Mouse (Mus musculus): Measurements from ENCODE around the gene Zcchc14. TPM values are rescaled to one million over a fixed set of nuclear protein-coding genes. Genes with fewer than 3 reads are reported as not detected.

Gene Zcchc14
- total RNA-seq, 2 experiments from 2014 or later: 69.6 to 72.8 TPM

- TF ChIP-seq CTCF (IDR thresholded peaks at IDR 0.05): no peak
- peak within 1 kb of the TSS; percentile 61 for H3K4me3 ChIP-seq
- peak within 1 kb of the TSS; percentile 80 for H3K27ac ChIP-seq
- intact Hi-C loops (cut with DNase I): loop anchor here (2.0 kb wide), 1 partner anchor 32 kb away; no protein-coding TSS in a partner anchor
- peak; percentile 92 to 93 for DNase-seq (ENCODE audit: extremely low spot score in 1 of 2, low spot score in 2 of 2)
Observed at GRCm38 (mm10) chr8:121578676-121579451, 73.8 kb downstream of the Zcchc14 start, which contains the start of gene Fbxo31. TSS of gene Fbxo31 (minus strand) at chr8:121578806.

- peak overlapping the region; percentile 61 for H3K4me3 ChIP-seq
- TF ChIP-seq CTCF (IDR thresholded peaks at IDR 0.05): no peak
- H3K27ac ChIP-seq: peak overlapping the region; percentile 80
- intact Hi-C loops (cut with DNase I): loop anchor here (2.0 kb wide), 1 partner anchor 31 kb away; no protein-coding TSS in a partner anchor
- no peak for DNase-seq (ENCODE audit: extremely low spot score in 1 of 2, low spot score in 2 of 2)
Observed at GRCm38 (mm10) chr8:121577751-121578675, 74.7 kb downstream of the Zcchc14 start.

DNA sequence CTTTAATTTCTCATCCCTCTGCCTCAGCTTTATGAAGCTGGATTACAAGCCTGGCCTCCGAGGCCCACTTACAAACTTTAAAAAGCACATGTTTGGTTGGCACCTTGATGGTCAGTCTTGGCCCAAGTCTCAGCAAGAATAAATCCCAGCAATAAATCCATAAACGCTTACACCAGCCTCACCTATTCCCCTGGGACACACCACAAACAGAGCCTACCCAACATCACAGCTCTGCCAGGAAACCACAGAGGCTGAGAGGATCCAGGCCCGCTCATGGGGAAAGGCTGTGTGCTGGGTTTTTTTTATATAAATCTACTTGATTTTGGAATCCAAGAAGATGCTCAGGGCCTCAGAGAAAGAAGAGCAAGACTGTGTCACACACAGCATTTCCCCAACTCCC is 77.0 kb downstream of the Zcchc14 start:
- TF ChIP-seq CTCF (IDR thresholded peaks at IDR 0.05): no peak
- intact Hi-C loops (cut with DNase I): no loop called here
- Histone ChIP-seq H3K27ac (no peak overlapping the region), H3K4me3 (no peak overlapping the region)
- DNase-seq (ENCODE audit: extremely low spot score in 1 of 2, low spot score in 2 of 2): no peak

GRCm38 (mm10) chr8:121573275-121573674 is 79.4 kb downstream of the Zcchc14 start:
- intact Hi-C loops (cut with DNase I): no loop called here
- DNase-seq (ENCODE audit: extremely low spot score in 1 of 2, low spot score in 2 of 2): no peak
- Histone ChIP-seq H3K27ac (no peak overlapping the region), H3K4me3 (no peak overlapping the region)
- no peak; the same call in 1 of the 2 replicates for TF ChIP-seq CTCF (IDR thresholded peaks at IDR 0.05)

DNA sequence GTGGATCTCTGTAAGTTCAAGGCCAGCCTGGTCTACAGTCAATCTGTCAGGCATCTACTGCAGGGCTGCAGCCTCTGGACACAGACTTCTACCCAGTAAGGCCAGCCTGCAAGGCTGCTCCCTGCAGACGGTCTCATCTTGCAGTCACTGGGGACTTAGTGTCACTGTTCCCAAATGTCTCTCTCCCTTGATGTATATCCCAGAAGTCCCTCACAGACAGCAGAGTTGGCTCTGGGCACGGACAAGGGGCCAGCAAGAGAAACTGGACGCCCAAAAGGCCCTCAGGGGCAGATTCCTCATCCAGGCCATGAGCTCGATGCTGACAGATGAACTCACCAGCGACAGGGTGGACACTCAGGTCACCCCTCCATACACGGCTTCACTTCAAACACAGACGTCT is 80.6 kb downstream of the Zcchc14 start:
- intact Hi-C loops (cut with DNase I): no loop called here
- no peak overlapping the region for H3K27ac ChIP-seq
- H3K4me3 ChIP-seq: no peak overlapping the region
- TF ChIP-seq CTCF (IDR thresholded peaks at IDR 0.05): no peak
- no peak for DNase-seq (ENCODE audit: extremely low spot score in 1 of 2, low spot score in 2 of 2)

DNA sequence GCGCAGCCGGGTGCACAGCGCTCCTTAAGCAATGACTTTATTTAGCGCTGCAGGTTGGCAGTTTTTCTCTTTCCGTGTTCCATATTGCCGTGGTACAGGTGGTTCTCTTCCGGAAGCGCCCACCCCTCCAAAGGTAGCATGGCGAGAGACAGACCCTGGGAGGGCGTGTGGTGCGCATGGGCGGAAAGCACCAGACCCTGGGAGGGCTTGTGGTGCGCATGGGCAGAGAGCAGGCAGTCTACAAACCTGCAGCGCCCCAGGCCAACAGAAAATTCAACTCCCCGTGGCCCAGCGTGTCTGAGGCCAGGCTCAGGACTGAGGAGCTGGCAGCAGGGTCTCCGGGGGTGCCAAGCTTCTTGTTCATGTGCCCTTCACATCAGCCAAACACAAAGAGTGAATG is 81.9 kb downstream of the Zcchc14 start:
- H3K4me3 ChIP-seq: no peak overlapping the region
- DNase-seq (ENCODE audit: extremely low spot score in 1 of 2, low spot score in 2 of 2): no peak
- TF ChIP-seq CTCF (IDR thresholded peaks at IDR 0.05): no peak
- peak overlapping the region; percentile 76 for H3K27ac ChIP-seq
- intact Hi-C loops (cut with DNase I): no loop called here

DNA sequence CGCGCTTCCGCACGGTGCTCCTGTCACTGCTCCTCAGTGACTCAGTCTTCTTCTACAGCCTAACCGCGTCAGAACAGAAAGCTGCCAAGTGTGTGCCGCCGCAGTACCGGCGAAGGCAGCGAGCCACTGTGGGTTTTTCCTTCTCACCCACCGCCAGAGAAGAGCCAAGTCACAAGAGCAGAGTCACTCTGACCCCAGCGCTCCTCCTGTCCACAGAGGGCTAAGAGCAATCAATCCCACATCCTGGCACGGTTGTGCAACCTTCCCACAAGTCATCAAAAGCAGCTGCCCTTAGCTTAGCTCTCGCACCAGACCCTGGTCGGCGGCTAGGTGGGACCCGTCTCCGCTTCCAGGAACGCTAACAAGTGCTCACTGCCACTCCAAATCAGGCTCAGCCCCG is 82.4 kb downstream of the Zcchc14 start:
- no peak overlapping the region for H3K4me3 ChIP-seq
- intact Hi-C loops (cut with DNase I): no loop called here
- peak in 1 of 2 experiments; percentile 47 for DNase-seq (ENCODE audit: extremely low spot score in 1 of 2, low spot score in 2 of 2)
- peak overlapping the region; percentile 76 for H3K27ac ChIP-seq
- TF ChIP-seq CTCF (IDR thresholded peaks at IDR 0.05): no peak

DNA sequence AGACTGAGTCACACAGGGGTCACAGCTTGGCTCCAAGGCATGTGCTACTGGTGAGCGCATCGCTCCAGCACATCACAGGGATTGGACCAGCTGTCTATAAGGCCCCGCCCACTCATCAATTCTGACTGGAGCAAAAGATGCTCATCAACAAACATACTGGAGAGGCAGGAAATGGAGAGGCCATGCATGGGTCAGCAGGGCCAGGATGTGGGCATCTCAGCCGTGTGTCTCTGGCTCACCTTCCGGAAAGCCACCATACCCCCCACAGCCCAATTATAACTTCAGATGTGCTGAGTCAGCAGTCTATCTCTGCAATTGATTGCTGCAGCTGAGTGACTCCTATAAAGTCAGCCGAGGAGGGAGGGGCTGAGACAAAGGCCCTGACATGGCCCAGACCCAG is 84.4 kb downstream of the Zcchc14 start:
- intact Hi-C loops (cut with DNase I): no loop called here
- no peak for DNase-seq (ENCODE audit: extremely low spot score in 1 of 2, low spot score in 2 of 2)
- no peak for TF ChIP-seq CTCF (IDR thresholded peaks at IDR 0.05)
- Histone ChIP-seq H3K27ac (no peak overlapping the region), H3K4me3 (no peak overlapping the region)

- DNase-seq (ENCODE audit: extremely low spot score in 1 of 2, low spot score in 2 of 2): no peak
- TF ChIP-seq CTCF (IDR thresholded peaks at IDR 0.05): no peak
- Histone ChIP-seq H3K27ac (no peak overlapping the region), H3K4me3 (no peak overlapping the region)
- intact Hi-C loops (cut with DNase I): no loop called here
Observed at GRCm38 (mm10) chr8:121563701-121564100, 89.0 kb downstream of the Zcchc14 start.

DNA sequence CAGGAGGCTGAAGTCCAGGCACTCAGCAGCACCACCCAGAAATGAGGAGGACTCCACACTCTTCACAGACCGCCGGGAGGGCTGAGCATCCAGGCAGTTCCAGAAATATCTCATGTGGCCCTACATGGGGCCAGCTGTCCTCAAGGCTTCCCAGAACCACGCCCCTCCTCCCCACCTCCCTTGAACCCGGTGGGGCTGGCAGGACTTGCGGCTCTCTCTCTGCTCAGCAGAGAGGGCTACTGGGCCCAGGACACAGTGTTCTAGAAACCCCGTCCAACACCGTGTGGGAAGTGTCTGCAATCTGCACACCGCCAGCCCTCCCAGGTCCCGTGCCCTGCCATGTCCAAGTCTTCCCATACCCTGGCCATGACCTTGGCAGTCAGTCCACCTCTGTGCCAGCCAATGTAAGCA is 89.8 kb downstream of the Zcchc14 start:
- intact Hi-C loops (cut with DNase I): no loop called here
- H3K4me3 ChIP-seq: no peak overlapping the region
- H3K27ac ChIP-seq: no peak overlapping the region
- DNase-seq (ENCODE audit: extremely low spot score in 1 of 2, low spot score in 2 of 2): no peak
- no peak for TF ChIP-seq CTCF (IDR thresholded peaks at IDR 0.05)

GRCm38 (mm10) chr8:121561636-121562345 is 90.9 kb downstream of the Zcchc14 start:
- intact Hi-C loops (cut with DNase I): no loop called here
- no peak overlapping the region for H3K27ac ChIP-seq
- TF ChIP-seq CTCF (IDR thresholded peaks at IDR 0.05): no peak
- no peak for DNase-seq (ENCODE audit: extremely low spot score in 1 of 2, low spot score in 2 of 2)
- no peak overlapping the region for H3K4me3 ChIP-seq

Measured in left cerebral cortex, adult 2 months (tissue).